Mouse (Mus musculus): Measurements from ENCODE around the gene Kcnt2. TPM values are rescaled to one million over a fixed set of nuclear protein-coding genes. Genes with fewer than 3 reads are reported as not detected.
A peak's percentile ranks its signal among the peaks of the same experiment; 100 is the strongest.

Kcnt2 gene
- polyA plus RNA-seq, 1 experiment from 2014 or later, result 4.8 TPM

DNA sequence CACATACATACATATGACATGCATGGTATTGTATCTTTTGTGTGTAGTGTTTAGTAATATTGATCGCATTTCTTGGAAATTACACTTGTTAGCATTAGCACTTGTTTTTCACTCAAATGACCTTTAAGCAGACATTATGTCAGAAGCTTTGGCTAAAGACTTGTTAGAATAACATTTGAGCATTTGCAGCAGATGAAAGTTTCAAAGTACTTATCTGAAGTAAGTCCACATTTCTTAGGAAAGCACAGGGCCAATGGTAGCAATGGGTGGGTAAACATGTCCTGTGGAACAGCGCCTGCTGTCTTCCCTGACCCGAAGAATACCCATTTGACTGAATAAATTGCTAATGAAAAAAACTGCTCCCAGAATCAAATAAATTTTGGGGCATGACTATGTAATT is 135.1 kb downstream of the Kcnt2 start:
- 88% methylated on average over 3 of the region's 3 CpGs for WGBS
- no peaks in the 10 kb centered on the region for H3K36me3 ChIP-seq (ENCODE audit: control insufficient read depth, insufficient read depth, low read length)

GRCm38 (mm10) chr1:140390301-140390700 is 144.3 kb downstream of the Kcnt2 start:
- Histone ChIP-seq H3K36me3 (ENCODE audit: control insufficient read depth, insufficient read depth, low read length) (no peaks in the 10 kb centered on the region), H3K9ac (ENCODE audit: low read length) (no peak overlapping the region), H3K4me1 (replicated peaks; ENCODE audit: control insufficient read depth, insufficient read depth, low read length) (no peaks in the 10 kb centered on the region), H3K9me3 (ENCODE audit: control insufficient read depth, low read length) (no peaks in the 10 kb centered on the region), H3K27ac (ENCODE audit: low read depth) (no peak overlapping the region), H3K4me3 (ENCODE audit: low read depth, low read length) (no peak overlapping the region), H3K4me2 (ENCODE audit: low read length) (no peak overlapping the region), H3K27me3 (replicated peaks; ENCODE audit: control insufficient read depth, insufficient read depth, low read length) (no peaks in the 10 kb centered on the region)
- ATAC-seq (replicated peaks; ENCODE audit: low FRiP score, low TSS enrichment, low read depth) (no peak), DNase-seq (ENCODE audit: low spot score) (no peak)
- WGBS, result 87% methylated on average over 4 of the region's 4 CpGs

More for the DNA sequence above, 135.1 kb downstream of the Kcnt2 start:
- Histone ChIP-seq H3K27me3 (replicated peaks; ENCODE audit: control insufficient read depth, insufficient read depth, low read length) (no peaks in the 10 kb centered on the region), H3K9me3 (ENCODE audit: control insufficient read depth, low read length) (no peaks in the 10 kb centered on the region), H3K27ac (ENCODE audit: low read depth) (no peak overlapping the region), H3K4me1 (replicated peaks; ENCODE audit: control insufficient read depth, insufficient read depth, low read length) (no peaks in the 10 kb centered on the region), H3K4me2 (ENCODE audit: low read length) (no peak overlapping the region), H3K4me3 (ENCODE audit: low read depth, low read length) (no peak overlapping the region), H3K9ac (ENCODE audit: low read length) (no peak overlapping the region)
- DNase-seq (ENCODE audit: low spot score) (no peak), ATAC-seq (replicated peaks; ENCODE audit: low FRiP score, low TSS enrichment, low read depth) (no peak)

GRCm38 (mm10) chr1:140397756-140398155 is 151.8 kb downstream of the Kcnt2 start:
- Histone ChIP-seq H3K36me3 (ENCODE audit: control insufficient read depth, insufficient read depth, low read length) (no peaks in the 10 kb centered on the region), H3K9me3 (ENCODE audit: control insufficient read depth, low read length) (no peaks in the 10 kb centered on the region), H3K4me1 (replicated peaks; ENCODE audit: control insufficient read depth, insufficient read depth, low read length) (no peaks in the 10 kb centered on the region), H3K4me3 (ENCODE audit: low read depth, low read length) (no peak overlapping the region), H3K27ac (ENCODE audit: low read depth) (no peak overlapping the region), H3K27me3 (replicated peaks; ENCODE audit: control insufficient read depth, insufficient read depth, low read length) (no peaks in the 10 kb centered on the region), H3K4me2 (ENCODE audit: low read length) (no peak overlapping the region), H3K9ac (ENCODE audit: low read length) (no peak overlapping the region)
- DNase-seq (ENCODE audit: low spot score) (no peak), ATAC-seq (replicated peaks; ENCODE audit: low FRiP score, low TSS enrichment, low read depth) (no peak)

DNA sequence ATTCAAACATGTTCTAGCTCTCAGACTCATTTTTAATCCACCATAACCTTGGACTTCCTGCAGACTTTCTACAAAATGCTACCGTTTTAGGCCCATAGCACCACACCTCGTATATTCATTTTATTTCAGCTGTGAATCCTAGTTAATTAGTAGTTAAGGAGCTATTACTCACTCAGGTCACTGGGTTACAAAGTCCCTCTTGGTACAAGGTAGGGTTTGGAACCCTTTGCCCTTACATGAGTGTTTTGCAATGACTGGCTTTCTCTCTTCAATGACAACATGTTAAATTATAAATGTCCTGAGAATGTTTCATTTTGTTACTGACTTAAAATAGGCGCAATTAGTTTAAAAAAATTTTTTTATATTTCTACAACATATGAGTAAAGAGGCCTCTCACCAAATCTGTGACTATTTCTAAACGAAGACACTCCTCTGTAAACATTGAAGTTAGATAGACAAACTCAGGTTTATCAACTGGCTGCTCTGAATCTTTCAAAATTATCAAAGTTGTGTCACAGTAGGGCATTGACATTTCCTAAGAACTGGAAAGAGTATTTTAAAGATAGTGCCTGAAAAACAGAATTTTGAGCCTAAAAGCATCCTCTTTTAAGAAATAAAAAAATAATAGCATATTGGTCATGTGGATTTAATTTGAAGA is 160.8 kb downstream of the Kcnt2 start:
- Histone ChIP-seq H3K9me3 (ENCODE audit: control insufficient read depth, low read length) (no peaks in the 10 kb centered on the region), H3K4me3 (ENCODE audit: low read depth, low read length) (no peak overlapping the region), H3K27me3 (replicated peaks; ENCODE audit: control insufficient read depth, insufficient read depth, low read length) (no peaks in the 10 kb centered on the region), H3K9ac (ENCODE audit: low read length) (no peak overlapping the region), H3K4me1 (replicated peaks; ENCODE audit: control insufficient read depth, insufficient read depth, low read length) (no peaks in the 10 kb centered on the region; the same call in 1 of the 2 replicates), H3K36me3 (ENCODE audit: control insufficient read depth, insufficient read depth, low read length) (no peaks in the 10 kb centered on the region), H3K27ac (ENCODE audit: low read depth) (no peak overlapping the region), H3K4me2 (ENCODE audit: low read length) (no peak overlapping the region)
- DNase-seq (ENCODE audit: low spot score) (no peak), ATAC-seq (replicated peaks; ENCODE audit: low FRiP score, low TSS enrichment, low read depth) (no peak)
- 77% methylated on average over 4 of the region's 4 CpGs for WGBS

GRCm38 (mm10) chr1:140415761-140416160 is 169.8 kb downstream of the Kcnt2 start:
- Histone ChIP-seq H3K27me3 (replicated peaks; ENCODE audit: control insufficient read depth, insufficient read depth, low read length) (no peaks in the 10 kb centered on the region), H3K4me1 (replicated peaks; ENCODE audit: control insufficient read depth, insufficient read depth, low read length) (no peaks in the 10 kb centered on the region), H3K27ac (ENCODE audit: low read depth) (no peak overlapping the region), H3K9me3 (ENCODE audit: control insufficient read depth, low read length) (no peaks in the 10 kb centered on the region), H3K4me3 (ENCODE audit: low read depth, low read length) (no peak overlapping the region), H3K36me3 (ENCODE audit: control insufficient read depth, insufficient read depth, low read length) (no peaks in the 10 kb centered on the region), H3K9ac (ENCODE audit: low read length) (no peak overlapping the region), H3K4me2 (ENCODE audit: low read length) (no peak overlapping the region)
- DNase-seq (ENCODE audit: low spot score) (no peak), ATAC-seq (replicated peaks; ENCODE audit: low FRiP score, low TSS enrichment, low read depth) (0 out of 2 replicates have a peak, but pooled peaks have one; percentile 72)
- 41% methylated on average over 1 of the region's 1 CpGs for WGBS

DNA sequence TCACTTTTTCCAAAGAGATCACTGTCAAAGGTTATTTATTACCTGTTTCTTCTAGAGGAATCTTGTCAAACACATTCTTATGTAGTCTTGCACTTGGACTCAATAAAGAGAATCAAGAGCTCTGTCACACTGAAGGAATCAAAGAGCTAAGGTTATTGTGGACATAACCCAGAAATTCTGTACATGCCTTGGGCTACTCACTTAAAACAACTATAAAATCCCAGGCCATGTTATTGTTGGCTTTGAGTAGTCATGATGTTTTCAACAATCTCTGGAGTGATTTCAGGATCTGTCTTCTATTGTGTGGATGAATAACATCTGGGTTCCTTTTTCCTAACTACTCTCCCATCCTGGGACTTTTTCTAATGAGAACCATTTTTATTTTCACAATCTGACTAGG is 177.0 kb downstream of the Kcnt2 start:
- Histone ChIP-seq H3K4me2 (ENCODE audit: low read length) (no peak overlapping the region), H3K27ac (ENCODE audit: low read depth) (no peak overlapping the region), H3K9me3 (ENCODE audit: control insufficient read depth, low read length) (no peaks in the 10 kb centered on the region), H3K9ac (ENCODE audit: low read length) (no peak overlapping the region), H3K27me3 (replicated peaks; ENCODE audit: control insufficient read depth, insufficient read depth, low read length) (no peaks in the 10 kb centered on the region), H3K4me1 (replicated peaks; ENCODE audit: control insufficient read depth, insufficient read depth, low read length) (no peaks in the 10 kb centered on the region), H3K4me3 (ENCODE audit: low read depth, low read length) (no peak overlapping the region), H3K36me3 (ENCODE audit: control insufficient read depth, insufficient read depth, low read length) (no peaks in the 10 kb centered on the region)
- no peak for ATAC-seq (replicated peaks; ENCODE audit: low FRiP score, low TSS enrichment, low read depth)
- DNase-seq (ENCODE audit: low spot score), result no peak

GRCm38 (mm10) chr1:140429284-140429850 is 183.4 kb downstream of the Kcnt2 start:
- WGBS, result 47% methylated on average over 2 of the region's 2 CpGs
- Histone ChIP-seq H3K27ac (ENCODE audit: low read depth) (no peak overlapping the region), H3K36me3 (ENCODE audit: control insufficient read depth, insufficient read depth, low read length) (no peaks in the 10 kb centered on the region), H3K4me1 (replicated peaks; ENCODE audit: control insufficient read depth, insufficient read depth, low read length) (no peaks in the 10 kb centered on the region), H3K9ac (ENCODE audit: low read length) (no peak overlapping the region), H3K4me2 (ENCODE audit: low read length) (no peak overlapping the region), H3K9me3 (ENCODE audit: control insufficient read depth, low read length) (no peaks in the 10 kb centered on the region), H3K4me3 (ENCODE audit: low read depth, low read length) (no peak overlapping the region), H3K27me3 (replicated peaks; ENCODE audit: control insufficient read depth, insufficient read depth, low read length) (no peaks in the 10 kb centered on the region)
- DNase-seq (ENCODE audit: low spot score), result no peak
- ATAC-seq (replicated peaks; ENCODE audit: low FRiP score, low TSS enrichment, low read depth), result no peak

- no peak overlapping the region for H3K4me3 ChIP-seq (ENCODE audit: low read depth, low read length)
- no peak overlapping the region for H3K4me2 ChIP-seq (ENCODE audit: low read length)
- H3K4me1 ChIP-seq (replicated peaks; ENCODE audit: control insufficient read depth, insufficient read depth, low read length), result no peaks in the 10 kb centered on the region
- no peaks in the 10 kb centered on the region for H3K27me3 ChIP-seq (replicated peaks; ENCODE audit: control insufficient read depth, insufficient read depth, low read length)
- no peak overlapping the region for H3K9ac ChIP-seq (ENCODE audit: low read length)
- no peaks in the 10 kb centered on the region for H3K36me3 ChIP-seq (ENCODE audit: control insufficient read depth, insufficient read depth, low read length)
- 73% methylated on average over 1 of the region's 1 CpGs for WGBS
- DNase-seq (ENCODE audit: low spot score), result no peak
- H3K9me3 ChIP-seq (ENCODE audit: control insufficient read depth, low read length), result no peaks in the 10 kb centered on the region
- ATAC-seq (replicated peaks; ENCODE audit: low FRiP score, low TSS enrichment, low read depth), result no peak
- H3K27ac ChIP-seq (ENCODE audit: low read depth), result no peak overlapping the region
Measured at GRCm38 (mm10) chr1:140432039-140432438, 186.1 kb downstream of the Kcnt2 start.

DNA sequence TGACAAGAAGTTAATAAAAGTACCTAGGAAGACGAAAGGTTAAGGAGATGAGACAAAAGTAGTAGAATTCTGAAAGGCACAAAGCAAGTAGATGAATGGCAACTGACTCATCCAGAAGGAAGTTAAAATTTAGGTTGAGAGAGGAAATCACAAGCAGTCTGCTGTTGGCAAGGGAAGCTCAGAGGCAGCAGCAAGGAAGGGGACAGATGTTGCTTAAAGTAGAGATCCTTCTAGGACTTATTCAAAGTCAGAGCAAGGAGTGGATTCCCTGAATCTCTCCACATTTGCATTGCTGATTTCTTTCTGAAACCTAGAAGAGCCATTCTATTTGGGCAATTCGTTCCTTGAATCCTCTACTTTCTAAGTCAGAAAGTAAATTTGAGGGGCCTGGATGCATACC is 188.8 kb downstream of the Kcnt2 start:
- H3K9me3 ChIP-seq (ENCODE audit: control insufficient read depth, low read length), result no peaks in the 10 kb centered on the region
- DNase-seq (ENCODE audit: low spot score) (no peak), ATAC-seq (replicated peaks; ENCODE audit: low FRiP score, low TSS enrichment, low read depth) (no peak)
- no peaks in the 10 kb centered on the region for H3K27me3 ChIP-seq (replicated peaks; ENCODE audit: control insufficient read depth, insufficient read depth, low read length)
- H3K36me3 ChIP-seq (ENCODE audit: control insufficient read depth, insufficient read depth, low read length), result no peaks in the 10 kb centered on the region
- no peak overlapping the region for H3K27ac ChIP-seq (ENCODE audit: low read depth)
- H3K4me3 ChIP-seq (ENCODE audit: low read depth, low read length), result no peak overlapping the region
- H3K9ac ChIP-seq (ENCODE audit: low read length), result no peak overlapping the region
- H3K4me1 ChIP-seq (replicated peaks; ENCODE audit: control insufficient read depth, insufficient read depth, low read length), result no peaks in the 10 kb centered on the region
- H3K4me2 ChIP-seq (ENCODE audit: low read length), result no peak overlapping the region
- WGBS, result 77% methylated on average over 2 of the region's 2 CpGs

Measured in intestine, embryonic 14.5 days (tissue).